Mouse (Mus musculus): ENCODE data around the gene Osbpl8.

- TF ChIP-seq CTCF (IDR thresholded peaks at IDR 0.05; ENCODE audit: borderline replicate concordance, insufficient read depth, low read depth, low read length): no peak
- TF ChIP-seq POLR2A (IDR thresholded peaks at IDR 0.05; ENCODE audit: borderline replicate concordance, insufficient read depth, low read length): no peak
Measured at GRCm38 (mm10) chr10:111139881-111140280, 24.7 kb upstream of the Osbpl8 start.

Measured in cerebellum, adult 2 months (tissue).